Mouse (Mus musculus) heart, postnatal 0 days (tissue): Measurements from ENCODE around the gene A230072I06Rik. TPM values are rescaled to one million over a fixed set of nuclear protein-coding genes. Genes with fewer than 3 reads are reported as not detected.
A peak's percentile ranks its signal among the peaks of the same experiment; 100 is the strongest.

Experiments used
- ATAC-seq: fragments of 200-750 bp; cut with Nextera tagmentation; 2 replicates; pipeline ENCODE4 v1.8.0; 2017; ENCODE audit warnings: low read depth, moderate number of reproducible peaks, moderate library complexity; ENCODE audit not compliant: insufficient read depth
- DNase-seq: peaks from one replicate; pipeline ENCODE4 v3.0.0-alpha.2; 2016; ENCODE audit warnings: low spot score
- H3K27ac ChIP-seq: fragments of 300-500 bp; sonication (generic); 2 replicates; pipeline ENCODE4 v1.5.1; 2014; ENCODE audit warnings: low read depth, mild to moderate bottlenecking
- H3K27me3 ChIP-seq: fragments of 300-500 bp; sonication (generic); 2 replicates; pipeline ENCODE4 v1.6.1; 2014; ENCODE audit warnings: low read length, mixed read lengths; ENCODE audit not compliant: control insufficient read depth, insufficient read depth
- H3K36me3 ChIP-seq: fragments of 300-500 bp; sonication (generic); replicated peaks from 2 replicates; pipeline ENCODE4 v1.6.1; 2014; ENCODE audit warnings: low read length, mixed read lengths; ENCODE audit not compliant: control insufficient read depth, insufficient read depth
- H3K4me1 ChIP-seq: fragments of 300-500 bp; sonication (generic); 2 replicates; pipeline ENCODE4 v1.6.1; 2014; ENCODE audit warnings: antibody characterized with exemption; ENCODE audit not compliant: control insufficient read depth, insufficient read depth
- H3K4me2 ChIP-seq: fragments of 300-500 bp; sonication (generic); 2 replicates; pipeline ENCODE4 v1.6.1; 2014; ENCODE audit warnings: low read depth, mild to moderate bottlenecking, low read length, moderate library complexity
- H3K4me3 ChIP-seq: fragments of 300-500 bp; sonication (generic); 2 replicates; pipeline ENCODE4 v1.5.1; 2014; ENCODE audit warnings: low read depth, low read length
- H3K9ac ChIP-seq: fragments of 300-500 bp; sonication (generic); replicated peaks from 2 replicates; pipeline ENCODE4 v1.6.1; 2014; ENCODE audit warnings: low read depth, low read length, mixed read lengths
- H3K9me3 ChIP-seq: fragments of 300-500 bp; sonication (generic); replicated peaks from 2 replicates; pipeline ENCODE4 v1.6.1; 2016; ENCODE audit warnings: low read length; ENCODE audit not compliant: control insufficient read depth
- CTCF ChIP-seq: IDR thresholded peaks from 2 replicates; pipeline ENCODE4 v1.5.1; 2016; ENCODE audit warnings: antibody characterized with exemption, control low read depth, low read depth
- EP300 ChIP-seq: IDR thresholded peaks from 2 replicates; pipeline ENCODE4 v1.6.1; 2016; ENCODE audit warnings: antibody characterized with exemption, low read depth
- WGBS: fragments of 180-500 bp; shearing (Covaris S2); extraction: QIAGEN DNeasy Blood & Tissue Kit; methylation state at CpG from one replicate; pipeline ENCODE4 v1.1.7; 2014; 5-methylcytosine and 5-hydroxymethylcytosine counted together
- polyA plus RNA-seq: library from polyadenylated mRNA; unstranded; fragments of >200 nt; fragmentation: Nextera tagmentation; extraction: Ambion mirVana; gene quantifications from 2 replicates; pipeline ENCODE4 v1.2.1, GENCODE M21; 2015
- total RNA-seq: library from RNA; depleted of rRNA; stranded (reverse); fragments of >200 nt; gene quantifications from 2 replicates; pipeline ENCODE4 v1.2.3, GENCODE M21; 2014; ENCODE audit warnings: low replicate concordance; rRNA removed

Gene A230072I06Rik
- total and polyA plus RNA-seq, 2 experiments from 2014 or later = not detected

DNA sequence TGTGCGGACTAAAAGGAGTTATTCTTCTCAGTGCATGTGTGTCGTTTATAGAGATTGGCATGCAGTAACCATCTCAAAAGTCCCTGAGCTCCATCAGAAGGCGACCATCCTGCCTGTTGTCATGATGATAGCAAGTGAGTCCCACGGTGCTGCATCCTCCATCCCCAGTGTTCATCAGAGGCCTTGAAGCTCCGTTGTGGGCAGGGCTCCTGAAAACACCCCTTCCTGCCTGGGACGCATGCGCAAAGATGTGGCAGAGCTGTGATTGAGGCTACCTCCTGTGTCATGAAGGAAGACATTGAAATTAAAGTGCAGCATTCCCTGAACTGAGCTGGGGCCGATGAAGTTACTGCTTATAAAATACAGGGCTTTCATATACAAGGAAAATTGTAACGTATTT, 49.9 kb downstream of the A230072I06Rik start:
- Histone ChIP-seq H3K4me1 (0 out of 2 replicates have a peak, but pooled peaks cover 7% of the 10 kb centered on the region), H3K4me3 (no peak overlapping the region), H3K9ac (no peak overlapping the region), H3K36me3 (no peaks in the 10 kb centered on the region), H3K9me3 (no peaks in the 10 kb centered on the region), H3K27ac (no peak overlapping the region), H3K27me3 (no peaks in the 10 kb centered on the region; the same call in 1 of the 2 replicates), H3K4me2 (no peak overlapping the region)
- WGBS = 65% methylated on average over 9 of the region's 9 CpGs
- ATAC-seq (no peak), DNase-seq (no peak)
- no peak for TF ChIP-seq CTCF

DNA sequence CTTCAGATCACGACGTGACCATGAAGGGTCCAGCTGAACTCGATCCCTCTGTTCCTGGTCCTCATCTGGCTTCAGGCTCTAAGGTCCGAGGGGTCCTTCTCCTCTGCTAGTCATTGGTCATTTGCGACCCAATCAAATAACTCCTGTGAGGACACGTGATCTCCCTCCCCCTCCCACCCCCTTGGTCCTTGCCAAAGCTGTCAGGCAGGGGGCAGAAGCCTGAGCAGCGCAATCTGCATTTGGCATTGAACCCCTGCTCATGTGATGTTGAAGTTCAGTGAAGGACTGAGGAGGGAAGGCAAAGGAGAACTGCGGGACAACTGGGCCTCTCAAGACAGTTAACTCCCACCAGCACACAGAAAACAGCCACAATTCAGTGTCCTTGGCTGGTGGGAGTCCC, 51.4 kb downstream of the A230072I06Rik start:
- Histone ChIP-seq H3K36me3 (no peaks in the 10 kb centered on the region), H3K9ac (no peak overlapping the region), H3K27me3 (no peaks in the 10 kb centered on the region; the same call in 1 of the 2 replicates), H3K4me3 (no peak overlapping the region), H3K9me3 (no peaks in the 10 kb centered on the region), H3K4me2 (no peak overlapping the region), H3K4me1 (0 out of 2 replicates have a peak, but pooled peaks cover 4% of the 10 kb centered on the region), H3K27ac (no peak overlapping the region)
- ATAC-seq = peak; percentile 36; the same call in 1 of the 2 replicates
- WGBS = 27% methylated on average over 8 of the region's 8 CpGs
- peak; percentile 21; the same call in 1 of the 2 replicates for TF ChIP-seq CTCF
- TF ChIP-seq EP300 = no peak
- peak; percentile 23 for DNase-seq

Other genes with a start within 250 kb of the A230072I06Rik start
- gene Sox1, start 116.5 kb downstream of the A230072I06Rik start, total RNA-seq = not detected in 2 replicates
- not detected in 2 replicates for gene Sox1, start 116.5 kb downstream of the A230072I06Rik start, polyA plus RNA-seq